Mouse (Mus musculus) bone marrow, adult 2 months (tissue): ENCODE data around the gene Tmem265.

Source experiments
- CTCF ChIP-seq: fragments of 200-500 bp; IDR thresholded peaks from 2 replicates; pipeline ENCODE4 v1.5.1; 2011; ENCODE audit warnings: low read length, control low read depth; ENCODE audit not compliant: control insufficient read depth, insufficient read depth
- POLR2A ChIP-seq: fragments of 200-500 bp; IDR thresholded peaks from 2 replicates; pipeline ENCODE4 v1.6.1; 2011; ENCODE audit warnings: low read depth, mild to moderate bottlenecking, control low read depth, low read length, borderline replicate concordance; ENCODE audit not compliant: control insufficient read depth

GRCm38 (mm10) chr7:127596747-127597146, 35.6 kb downstream of the Tmem265 start:
- no peak for TF ChIP-seq CTCF
- TF ChIP-seq POLR2A, result no peak
